Mouse (Mus musculus): Measurements from ENCODE around the gene P2ry10b.

- TF ChIP-seq HCFC1 (IDR thresholded peaks at IDR 0.05; ENCODE audit: borderline replicate concordance, insufficient read depth, low read length) (no peak), ZNF384 (IDR thresholded peaks at IDR 0.05; ENCODE audit: low read depth, low read length) (no peak), MAFK (IDR thresholded peaks at IDR 0.05; ENCODE audit: insufficient read depth, low read depth, low read length) (no peak), ZC3H11A (IDR thresholded peaks at IDR 0.05; ENCODE audit: borderline replicate concordance, low read depth, low read length) (no peak)
These were observed 20.4 kb downstream of the P2ry10b start for GRCm38 (mm10) chrX:107169128-107169527.
